Mouse (Mus musculus) thymus, adult 2 months (tissue): ENCODE data around the gene Aldh1l1.

Experiments
- CTCF ChIP-seq: fragments of 200-500 bp; IDR thresholded peaks from 2 replicates; pipeline ENCODE4 v1.5.1; 2012; ENCODE audit warnings: mild to moderate bottlenecking, control low read depth, low read length, moderate library complexity, borderline replicate concordance; ENCODE audit not compliant: control insufficient read depth, poor library complexity, insufficient read depth; ENCODE audit errors: extremely low read depth
- POLR2A ChIP-seq: fragments of 200-500 bp; IDR thresholded peaks from 2 replicates; pipeline ENCODE4 v1.6.1; 2012; ENCODE audit warnings: mild to moderate bottlenecking, low read length, control low read depth, moderate library complexity; ENCODE audit not compliant: control insufficient read depth, poor library complexity, insufficient read depth; ENCODE audit errors: extremely low read depth

- TF ChIP-seq CTCF, result no peak
- TF ChIP-seq POLR2A, result no peak
Measured at GRCm38 (mm10) chr6:90565357-90566215, 79.4 kb downstream of the Aldh1l1 start.
